Mouse (Mus musculus) ES-Bruce4 (cell line): ENCODE data around the gene Spz1.

ENCODE experiments used
- CTCF ChIP-seq: IDR thresholded peaks from one replicate; pipeline ENCODE4 v1.8.1; 2011; ENCODE audit warnings: low read depth, low read length
- POLR2A ChIP-seq: IDR thresholded peaks from one replicate; pipeline ENCODE4 v1.8.1; 2011; ENCODE audit warnings: low read length; ENCODE audit not compliant: insufficient read depth

DNA sequence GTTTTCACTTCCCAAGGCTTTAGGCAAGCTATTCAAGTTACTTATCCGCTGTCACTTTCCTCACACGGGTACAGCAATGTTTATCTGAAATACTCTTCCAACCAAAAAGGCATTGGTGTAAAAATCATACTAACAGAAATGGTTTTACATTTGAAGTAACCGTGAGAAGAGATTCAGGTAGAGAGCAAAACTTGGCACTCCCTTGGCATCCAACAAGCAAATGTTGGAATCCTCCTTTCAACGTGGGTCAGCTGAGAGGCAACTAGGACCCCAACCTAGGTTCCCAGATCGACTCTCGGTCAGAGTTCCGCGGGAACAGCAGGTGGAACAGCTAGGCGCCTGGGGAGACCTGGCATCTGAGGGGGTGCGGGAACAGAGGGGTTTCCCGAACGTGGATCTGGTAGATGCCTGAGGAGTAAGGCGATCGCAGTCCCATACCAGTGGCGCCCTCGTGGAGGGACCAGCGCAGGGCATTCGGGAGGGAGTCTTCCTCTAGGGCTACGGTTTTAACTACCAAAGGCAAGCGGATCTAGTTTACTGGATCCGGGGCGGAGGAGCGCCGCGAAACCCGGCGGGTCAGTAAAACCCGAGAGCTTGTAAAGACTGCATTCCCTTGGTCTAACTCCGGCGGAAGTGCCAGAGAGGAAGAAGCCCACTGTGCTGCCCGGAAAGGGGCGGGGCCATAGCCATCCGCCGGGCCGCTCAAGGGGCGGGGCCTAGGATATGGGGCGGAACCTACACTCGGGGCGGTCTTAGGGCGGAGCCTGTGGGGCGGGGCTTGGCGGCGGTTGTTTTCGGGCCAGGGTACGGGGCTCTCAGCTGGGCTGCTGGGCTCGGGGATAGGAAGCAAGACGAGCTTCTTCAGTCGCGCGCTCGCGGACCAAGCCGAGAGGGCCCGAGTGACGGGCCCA, 34.6 kb upstream of the Spz1 start, which contains the start of gene Serinc5:
- no peak for TF ChIP-seq CTCF
- peak; percentile 37 for TF ChIP-seq POLR2A
